Mouse (Mus musculus) liver, embryonic 13.5 days (tissue): Measurements from ENCODE around the gene Zfp322a. TPM values are rescaled to one million over a fixed set of nuclear protein-coding genes. Genes with fewer than 3 reads are reported as not detected.
"Not testable (repeated sequence)": the region's sequence is repeated elsewhere in the genome, so short reads cannot be mapped to it uniquely, and the experiment has no call there.

Source experiments
- ATAC-seq: fragments of 200-750 bp; cut with Nextera tagmentation; 2 replicates; pipeline ENCODE4 v1.8.0; 2017; ENCODE audit warnings: low read depth, mild to moderate bottlenecking, moderate number of reproducible peaks, moderate library complexity
- DNase-seq: peaks from one replicate; pipeline ENCODE4 v3.0.0; 2022
- H3K27ac ChIP-seq: fragments of 300-500 bp; sonication (generic); 2 replicates; pipeline ENCODE4 v1.5.1; 2015; ENCODE audit warnings: moderate library complexity, mild to moderate bottlenecking, inconsistent platforms
- H3K27me3 ChIP-seq: fragments of 300-500 bp; sonication (generic); 2 replicates; pipeline ENCODE4 v1.6.1; 2015; ENCODE audit warnings: mild to moderate bottlenecking, inconsistent platforms
- H3K36me3 ChIP-seq: fragments of 300-500 bp; sonication (generic); 2 replicates; pipeline ENCODE4 v1.6.1; 2015; ENCODE audit warnings: mild to moderate bottlenecking, inconsistent platforms
- H3K4me1 ChIP-seq: fragments of 300-500 bp; sonication (generic); replicated peaks from 2 replicates; pipeline ENCODE4 v1.6.1; 2015; ENCODE audit warnings: inconsistent platforms
- H3K4me2 ChIP-seq: fragments of 300-500 bp; sonication (generic); 2 replicates; pipeline ENCODE4 v1.6.1; 2015; ENCODE audit warnings: inconsistent platforms, mild to moderate bottlenecking, moderate library complexity
- H3K4me3 ChIP-seq: fragments of 300-500 bp; sonication (generic); replicated peaks from 2 replicates; pipeline ENCODE4 v1.5.1; 2015; ENCODE audit warnings: mild to moderate bottlenecking, inconsistent platforms
- H3K9ac ChIP-seq: fragments of 300-500 bp; sonication (generic); 2 replicates; pipeline ENCODE4 v1.6.1; 2015; ENCODE audit warnings: mild to moderate bottlenecking, inconsistent platforms
- H3K9me3 ChIP-seq: fragments of 300-500 bp; sonication (generic); replicated peaks from 2 replicates; pipeline ENCODE4 v1.6.1; 2016; ENCODE audit warnings: inconsistent platforms
- WGBS: fragments of 180-500 bp; shearing (Covaris S2); methylation state at CpG from one replicate; pipeline ENCODE4 v1.1.7; 2015; ENCODE audit not compliant: insufficient replicate concordance; 5-methylcytosine and 5-hydroxymethylcytosine counted together
- polyA plus RNA-seq: library from polyadenylated mRNA; unstranded; fragments of >200 nt; fragmentation: Nextera tagmentation; extraction: Ambion mirVana; gene quantifications from 2 replicates; pipeline ENCODE4 v1.2.1, GENCODE M21; 2015

The Zfp322a gene
- polyA plus RNA-seq, 1 experiment from 2014 or later, result 15.2 TPM

- peak overlapping the region; percentile 67; the same call in 1 of the 2 replicates for H3K9ac ChIP-seq
- peaks cover 43% of the 10 kb centered on the region for H3K4me1 ChIP-seq
- H3K27me3 ChIP-seq, result peaks cover 66% of the 10 kb centered on the region
- no peaks in the 10 kb centered on the region for H3K9me3 ChIP-seq
- peak overlapping the region; percentile 84 for H3K4me2 ChIP-seq
- no peaks in the 10 kb centered on the region for H3K36me3 ChIP-seq
- 1% methylated on average over 11 of the region's 11 CpGs for WGBS
- H3K27ac ChIP-seq, result no peak overlapping the region
- DNase-seq (no peak), ATAC-seq (no peak)
- H3K4me3 ChIP-seq, result peak overlapping the region; percentile 66
These were observed 59.0 kb downstream of the Zfp322a start for GRCm38 (mm10) chr13:23310036-23310435.

DNA sequence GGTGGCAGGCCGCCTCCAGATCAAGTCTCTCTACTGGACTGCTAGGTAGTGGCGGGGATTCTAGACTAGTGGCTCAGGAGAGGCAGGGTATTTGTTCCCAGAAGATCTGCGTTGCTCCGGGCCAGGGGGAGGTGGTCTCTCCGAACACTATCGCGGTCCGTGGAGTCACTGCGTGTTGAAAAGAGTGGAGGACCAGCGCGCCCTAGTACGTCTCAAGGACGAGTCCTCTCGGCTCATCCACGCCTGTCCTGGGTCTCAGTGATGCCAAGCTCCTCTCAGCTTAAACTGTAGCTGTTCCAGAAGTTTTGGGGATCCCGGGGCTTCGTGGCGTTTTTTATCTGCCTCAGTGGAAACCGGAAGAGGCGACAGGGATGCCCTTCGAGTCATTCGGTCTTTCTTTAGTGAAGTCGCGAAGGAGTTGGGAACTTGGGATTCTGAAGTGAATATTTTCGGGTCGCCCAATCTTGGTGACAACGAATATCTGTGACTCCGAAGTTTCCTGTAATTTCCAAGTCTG lies 59.5 kb downstream of the Zfp322a start:
- under 1% methylated on average over 28 of the region's 28 CpGs for WGBS
- Histone ChIP-seq H3K9ac (peak overlapping the region; percentile 67), H3K4me2 (peak overlapping the region; percentile 84), H3K36me3 (no peaks in the 10 kb centered on the region), H3K9me3 (no peaks in the 10 kb centered on the region), H3K4me1 (peaks cover 43% of the 10 kb centered on the region), H3K27ac (no peak overlapping the region), H3K4me3 (peak overlapping the region; percentile 66), H3K27me3 (peaks cover 62% of the 10 kb centered on the region)
- ATAC-seq (peak; percentile 28; the same call in 1 of the 2 replicates), DNase-seq (no peak)

DNA sequence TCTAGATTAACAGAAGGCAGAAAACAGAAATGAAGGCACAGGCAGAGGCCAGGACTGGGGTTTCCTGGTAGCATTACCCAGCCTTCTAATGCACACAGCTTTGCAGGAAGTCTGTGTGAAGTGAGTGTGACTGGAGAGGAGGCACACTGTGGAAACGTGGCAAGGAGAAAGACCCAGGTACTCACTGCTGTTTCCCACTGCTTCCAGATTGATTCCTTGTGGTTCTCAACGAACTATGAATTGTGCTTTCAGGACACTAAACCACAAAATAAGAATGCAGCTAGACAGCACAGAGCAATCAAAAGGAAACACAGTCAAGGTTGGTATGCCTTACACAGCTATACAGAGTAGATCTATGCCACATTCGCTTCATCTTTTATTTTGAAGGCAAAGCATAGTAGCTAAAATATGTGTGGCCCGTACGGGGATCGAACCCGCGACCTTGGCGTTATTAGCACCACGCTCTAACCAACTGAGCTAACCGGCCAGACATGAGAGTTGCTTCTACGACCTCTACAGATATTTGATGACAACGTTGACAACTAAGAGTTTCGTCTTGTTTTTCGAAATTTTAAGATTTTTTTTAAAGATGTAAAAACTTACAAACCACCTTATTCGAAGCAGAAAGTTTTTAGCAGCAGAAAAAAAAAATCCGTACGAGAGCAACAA lies 60.2 kb downstream of the Zfp322a start:
- WGBS, result 1% methylated on average over 18 of the region's 18 CpGs
- H3K4me1 ChIP-seq, result peaks cover 43% of the 10 kb centered on the region
- peak; percentile 86 for ATAC-seq
- H3K4me3 ChIP-seq, result peak overlapping the region; percentile 66
- not testable (repeated sequence) for H3K27ac ChIP-seq, H3K9me3 ChIP-seq, H3K36me3 ChIP-seq
- peaks cover 54% of the 10 kb centered on the region for H3K27me3 ChIP-seq
- peak; percentile 69 for DNase-seq
- peak overlapping the region; percentile 67; the same call in 1 of the 2 replicates for H3K9ac ChIP-seq
- peak overlapping the region; percentile 84 for H3K4me2 ChIP-seq

GRCm38 (mm10) chr13:23307069-23307814 lies 61.8 kb downstream of the Zfp322a start:
- ATAC-seq (peak; percentile 57), DNase-seq (peak; percentile 49)
- Histone ChIP-seq H3K27me3 (peaks cover 39% of the 10 kb centered on the region), H3K27ac (no peak overlapping the region), H3K9me3 (no peaks in the 10 kb centered on the region), H3K4me1 (peaks cover 31% of the 10 kb centered on the region), H3K4me3 (peak overlapping the region; percentile 66), H3K4me2 (peak overlapping the region; percentile 84), H3K36me3 (no peaks in the 10 kb centered on the region), H3K9ac (peak overlapping the region; percentile 23; the same call in 1 of the 2 replicates)
- under 1% methylated on average over 24 of the region's 24 CpGs for whole genome bisulfite sequencing

DNA sequence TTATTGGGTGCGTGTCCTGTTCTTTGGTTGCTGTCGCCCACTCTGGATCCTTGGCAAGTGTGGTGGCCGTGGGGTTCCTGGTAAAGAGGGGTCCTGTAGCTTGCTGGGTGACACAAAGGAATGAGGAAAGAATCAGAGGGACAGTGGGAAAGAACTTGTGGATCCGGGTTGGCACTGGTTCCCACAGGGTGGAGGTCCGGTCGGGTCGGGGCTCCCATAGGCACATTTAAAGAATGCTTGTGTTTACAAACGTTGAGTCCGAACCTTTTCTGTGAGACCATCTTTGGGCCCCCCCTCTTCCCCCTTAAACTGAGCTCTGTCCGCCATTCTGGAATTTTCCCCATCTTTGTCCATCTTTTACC lies 62.3 kb downstream of the Zfp322a start:
- peak overlapping the region; percentile 66 for H3K4me3 ChIP-seq
- H3K36me3 ChIP-seq, result no peaks in the 10 kb centered on the region
- H3K4me2 ChIP-seq, result peak overlapping the region; percentile 84
- DNase-seq, result no peak
- no peaks in the 10 kb centered on the region for H3K9me3 ChIP-seq
- WGBS, result 14% methylated on average over 10 of the region's 10 CpGs
- no peak for ATAC-seq
- no peak overlapping the region for H3K27ac ChIP-seq
- H3K4me1 ChIP-seq, result peaks cover 31% of the 10 kb centered on the region
- peak overlapping the region; percentile 23; the same call in 1 of the 2 replicates for H3K9ac ChIP-seq
- H3K27me3 ChIP-seq, result peaks cover 33% of the 10 kb centered on the region

Other genes with a start within 250 kb of the Zfp322a start
- not detected in 2 replicates for gene Vmn1r218, start 236.1 kb downstream of the Zfp322a start, polyA plus RNA-seq
- not detected in 2 replicates for gene Vmn1r219, start 209.9 kb downstream of the Zfp322a start, polyA plus RNA-seq
- gene Vmn1r220, start 181.2 kb downstream of the Zfp322a start, polyA plus RNA-seq, result not detected in 2 replicates
- gene Vmn1r221, start 155.1 kb downstream of the Zfp322a start, polyA plus RNA-seq, result not detected in 2 replicates
- not detected in 2 replicates for gene Vmn1r222, start 133.3 kb downstream of the Zfp322a start, polyA plus RNA-seq
- not detected in 2 replicates for gene Vmn1r223, start 122.1 kb downstream of the Zfp322a start, polyA plus RNA-seq
- gene Abt1, start 54.7 kb upstream of the Zfp322a start, polyA plus RNA-seq, result 8.3 and 9.1 TPM in 2 replicates
- 1.5 and 2.0 TPM in 2 replicates for gene Btn1a1, start 96.7 kb upstream of the Zfp322a start, polyA plus RNA-seq
- not detected in 2 replicates for gene Btn2a2, start 119.6 kb upstream of the Zfp322a start, polyA plus RNA-seq
- 3.8 and 5.9 TPM in 2 replicates for gene Hist1h4h, start 161.8 kb upstream of the Zfp322a start, polyA plus RNA-seq
- 7.7 and 13.6 TPM in 2 replicates for gene Hist1h2af, start 164.7 kb upstream of the Zfp322a start, polyA plus RNA-seq
- gene Hist1h3g, start 166.2 kb upstream of the Zfp322a start, polyA plus RNA-seq, result 10.3 and 17.1 TPM in 2 replicates
- 1.7 TPM in 2 replicates for gene Hist1h2bh, start 174.2 kb upstream of the Zfp322a start, polyA plus RNA-seq
- 1.1 and 2.1 TPM in 2 replicates for gene Hist1h3f, start 174.8 kb upstream of the Zfp322a start, polyA plus RNA-seq
- gene Hist1h4f, start 182.4 kb upstream of the Zfp322a start, polyA plus RNA-seq, result 0.98 and 4.2 TPM in 2 replicates
- gene Hist1h1d, start 184.1 kb upstream of the Zfp322a start, polyA plus RNA-seq, result 0.75 and 0.93 TPM in 2 replicates
- 4.4 and 6.8 TPM in 2 replicates for gene Hist1h3e, start 193.2 kb upstream of the Zfp322a start, polyA plus RNA-seq
- gene Hist1h2ae, start 202.0 kb upstream of the Zfp322a start, polyA plus RNA-seq, result 95.0 and 121 TPM in 2 replicates
- 6.5 and 14.1 TPM in 2 replicates for gene Hist1h2bg, start 202.2 kb upstream of the Zfp322a start, polyA plus RNA-seq
- 5.0 and 12.7 TPM in 2 replicates for gene Hist1h2bf, start 205.0 kb upstream of the Zfp322a start, polyA plus RNA-seq
- gene Hist1h2ad, start 205.2 kb upstream of the Zfp322a start, polyA plus RNA-seq, result 1.2 and 4.3 TPM in 2 replicates
- gene Hist1h3d, start 206.6 kb upstream of the Zfp322a start, polyA plus RNA-seq, result 5.9 and 7.2 TPM in 2 replicates
- gene Hist1h4d, start 212.4 kb upstream of the Zfp322a start, polyA plus RNA-seq, result 116 and 152 TPM in 2 replicates